Mouse (Mus musculus): ENCODE results near the gene Prrc2c. TPM values are rescaled to one million over a fixed set of nuclear protein-coding genes. Genes with fewer than 3 reads are reported as not detected.
"Not testable (repeated sequence)": the region's sequence is repeated elsewhere in the genome, so short reads cannot be mapped to it uniquely, and the experiment has no call there.

Prrc2c gene
- 10 to 100 TPM; 74.4 to 83.8 TPM for total RNA-seq (2021)

DNA sequence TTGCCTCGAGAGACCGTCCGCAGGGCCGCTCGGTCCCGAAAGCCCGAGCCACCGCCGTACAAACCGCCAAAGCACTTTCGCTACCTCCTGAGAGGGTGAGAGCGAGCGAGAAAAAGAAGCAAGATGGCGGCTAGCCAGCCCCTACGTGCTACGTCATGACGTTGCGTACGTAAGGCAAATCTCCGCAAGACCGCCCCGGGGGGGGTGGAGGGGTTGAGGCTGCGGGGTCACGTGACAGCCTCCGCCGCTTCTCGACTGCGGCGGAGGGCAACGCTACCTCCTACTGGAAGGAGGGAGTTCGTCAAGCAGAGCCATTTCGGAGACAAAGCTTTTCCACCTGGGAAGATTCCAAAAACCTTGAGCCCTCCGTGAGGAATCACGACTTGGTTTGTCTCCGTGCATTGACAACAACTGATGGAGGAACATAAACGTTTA lies at the start of gene Prrc2c:
TSS of gene Prrc2c (minus strand) at position 156 of the 435 bp plus-strand sequence.
- intact Hi-C loops (cut with DNase I): loop anchor here (10.0 kb wide), 1 partner anchor 386 kb away; no protein-coding TSS in a partner anchor

DNA sequence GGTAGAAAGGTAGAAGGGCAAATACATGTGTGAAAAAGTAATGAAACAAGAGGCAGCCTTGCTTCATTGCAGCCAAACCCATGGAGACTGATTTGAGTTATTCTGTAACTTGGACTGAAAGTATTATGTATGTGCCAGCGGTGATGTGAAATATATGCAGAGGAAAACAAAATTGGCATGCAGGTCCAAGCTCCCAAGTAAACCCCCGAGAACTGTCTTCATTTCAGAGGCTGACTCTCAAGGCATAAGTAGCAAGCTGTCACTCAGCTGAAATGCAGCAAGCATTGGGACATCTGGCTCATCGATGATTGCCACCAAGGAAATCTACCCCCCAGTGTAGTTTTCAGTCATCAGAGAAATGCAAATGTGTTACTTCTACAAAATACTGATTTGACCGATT lies 44.9 kb upstream of the Prrc2c start:
- intact Hi-C loops (cut with DNase I): no loop called here
- no peak for DNase-seq (ENCODE audit: low spot score)

More for the DNA sequence above, at the start of gene Prrc2c:
- DNase-seq (ENCODE audit: low spot score): peak; percentile 96

DNA sequence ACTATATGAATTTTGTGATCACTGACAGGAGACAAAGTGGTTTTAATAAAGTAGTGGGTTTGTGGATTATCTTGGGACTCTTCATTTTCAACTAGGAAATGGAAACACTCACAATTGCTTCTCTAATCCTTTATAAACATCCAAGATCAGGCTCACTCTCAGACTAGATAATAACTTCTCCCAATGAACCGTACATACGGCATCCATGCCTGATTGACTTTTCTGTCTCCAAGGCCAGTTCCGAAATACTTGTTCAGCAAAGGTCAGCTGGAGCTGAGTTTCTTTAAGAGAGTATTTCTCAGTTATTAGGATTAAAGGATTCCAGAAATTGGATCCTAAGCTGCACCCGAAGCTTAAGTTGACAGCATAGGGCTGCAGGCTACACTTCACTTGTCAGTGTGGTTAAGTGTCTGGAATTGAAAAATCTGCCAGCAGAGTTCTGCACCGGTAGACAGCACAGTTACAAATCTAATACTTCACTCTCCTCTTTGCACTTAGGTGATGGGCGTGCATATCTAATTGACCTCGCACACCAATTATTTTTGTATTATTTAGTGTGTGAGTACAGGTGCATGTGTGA lies 43.4 kb upstream of the Prrc2c start:
- intact Hi-C loops (cut with DNase I): no loop called here
- DNase-seq (ENCODE audit: low spot score): no peak

DNA sequence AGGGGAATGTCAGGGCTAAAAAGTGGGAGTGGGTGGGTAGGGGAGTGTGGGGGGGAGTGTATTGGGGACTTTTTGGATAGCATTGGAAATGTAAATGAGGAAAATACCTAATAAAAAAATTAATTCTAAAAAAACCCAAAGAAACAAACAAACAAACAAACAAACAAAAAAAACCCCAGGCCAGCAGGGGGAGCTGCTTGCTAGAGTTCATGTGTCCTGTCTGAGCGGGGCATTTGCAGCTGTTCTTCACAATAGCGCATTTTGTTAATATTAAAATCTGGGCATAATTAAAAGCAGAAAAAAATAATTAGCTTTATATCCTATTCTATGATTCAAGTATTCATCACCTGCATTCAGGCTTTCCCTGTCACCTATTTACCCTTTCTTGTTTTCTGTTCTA lies 40.7 kb upstream of the Prrc2c start:
- DNase-seq (ENCODE audit: low spot score); intact Hi-C loops (cut with DNase I): not testable (repeated sequence)

DNA sequence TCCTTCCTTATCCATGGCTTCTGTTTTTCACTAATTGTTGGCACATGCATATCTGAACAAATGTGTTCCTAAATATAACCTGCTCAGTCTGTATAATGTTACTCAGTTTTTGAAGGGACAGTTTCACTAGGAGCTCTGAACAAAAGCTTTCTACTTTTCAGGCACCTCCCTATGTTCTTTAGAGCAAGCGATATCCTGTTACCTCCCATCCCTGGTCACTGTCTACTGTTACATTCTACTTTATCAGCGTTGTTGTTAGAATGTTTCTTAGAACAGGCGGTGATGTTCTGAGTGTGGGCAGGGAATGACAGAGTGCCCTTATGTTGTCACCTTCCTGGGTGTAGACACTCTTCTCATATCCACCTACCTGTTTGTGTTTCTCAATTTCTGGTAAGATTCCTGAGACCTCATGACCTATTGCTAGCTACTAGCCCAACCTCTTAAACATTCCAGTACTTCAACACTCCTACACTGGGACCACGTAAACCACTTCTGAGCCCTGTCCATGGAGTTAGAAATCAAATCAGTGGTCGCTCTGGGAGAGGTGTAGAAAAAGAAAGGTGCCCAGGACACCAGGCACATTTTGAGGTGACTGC lies 37.7 kb upstream of the Prrc2c start:
- DNase-seq (ENCODE audit: low spot score): no peak
- intact Hi-C loops (cut with DNase I): no loop called here

DNA sequence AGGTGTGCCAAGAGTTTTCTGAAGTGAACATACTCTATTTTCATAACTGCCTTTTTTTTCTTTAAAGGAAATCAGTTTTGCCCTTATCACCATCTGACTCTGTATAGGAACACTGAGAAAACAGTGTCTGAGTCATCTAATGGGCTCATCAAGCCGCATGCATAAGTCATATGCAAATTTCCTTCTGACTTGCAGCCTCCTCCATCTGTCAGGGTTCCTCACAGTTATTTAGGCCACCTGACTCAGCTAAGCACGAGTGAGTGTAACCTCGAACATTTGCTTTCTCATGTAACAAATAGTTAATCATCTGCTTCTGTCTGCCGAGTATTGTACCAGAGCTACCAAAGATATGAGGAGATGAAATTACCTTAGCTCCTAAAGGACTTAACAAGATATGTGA lies 33.3 kb upstream of the Prrc2c start:
- intact Hi-C loops (cut with DNase I): no loop called here
- DNase-seq (ENCODE audit: low spot score): no peak

DNA sequence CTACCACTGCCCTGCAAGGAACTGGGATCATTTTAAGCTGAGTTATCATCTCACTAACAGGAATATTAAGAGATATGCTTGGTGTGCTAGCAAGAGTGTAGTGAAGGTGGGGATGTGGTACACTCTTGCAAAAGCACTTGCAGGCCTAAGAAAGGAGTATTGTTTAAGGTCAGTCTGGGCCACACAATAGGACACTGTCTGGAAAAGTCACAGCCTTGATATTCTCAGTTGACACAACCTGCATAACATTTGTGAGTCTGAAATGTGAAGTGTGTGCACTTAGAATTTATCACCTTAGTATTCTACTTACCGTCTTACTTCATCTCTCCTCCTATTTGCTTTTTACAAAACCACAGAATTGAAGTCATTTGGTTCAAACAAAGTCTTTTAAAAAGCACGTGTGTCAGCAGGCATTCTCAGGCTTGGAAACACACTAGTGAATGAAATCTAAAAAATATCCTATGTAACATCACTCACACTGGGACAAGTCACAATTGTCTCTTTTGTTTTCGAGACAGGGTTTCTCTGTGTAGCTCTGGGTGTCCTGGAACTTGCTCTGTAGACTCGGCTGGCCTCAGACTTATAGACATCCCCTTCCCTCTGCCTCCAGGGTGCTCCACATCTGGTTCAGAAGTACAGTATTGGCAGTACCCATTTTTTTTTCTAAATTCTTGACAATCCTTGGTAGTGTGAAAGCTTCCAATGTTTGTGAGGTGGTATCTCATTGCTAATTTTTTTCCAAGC lies 31.4 kb upstream of the Prrc2c start:
- intact Hi-C loops (cut with DNase I): no loop called here

DNA sequence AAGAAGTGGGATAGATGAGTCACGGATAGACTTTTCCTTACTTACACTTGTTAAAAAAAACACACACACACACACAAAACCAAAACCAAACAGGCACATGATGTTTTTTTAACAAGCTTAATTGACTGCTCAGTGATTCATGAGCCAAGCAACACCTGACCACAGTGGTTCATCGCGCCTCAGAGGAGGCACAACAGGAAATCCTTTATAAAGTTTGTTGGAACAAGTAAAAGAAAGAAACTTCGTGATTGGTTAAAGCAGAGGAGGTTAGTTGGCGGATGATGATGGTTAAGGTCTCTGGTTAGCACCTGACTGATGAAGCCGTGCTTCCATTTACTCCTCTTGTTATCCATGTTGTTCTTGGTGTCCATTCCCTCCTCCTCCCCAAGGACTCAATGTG lies 11.7 kb upstream of the Prrc2c start:
- intact Hi-C loops (cut with DNase I): no loop called here
- DNase-seq (ENCODE audit: low spot score): no peak

More for the DNA sequence above, 31.4 kb upstream of the Prrc2c start:
- DNase-seq (ENCODE audit: low spot score): no peak

DNA sequence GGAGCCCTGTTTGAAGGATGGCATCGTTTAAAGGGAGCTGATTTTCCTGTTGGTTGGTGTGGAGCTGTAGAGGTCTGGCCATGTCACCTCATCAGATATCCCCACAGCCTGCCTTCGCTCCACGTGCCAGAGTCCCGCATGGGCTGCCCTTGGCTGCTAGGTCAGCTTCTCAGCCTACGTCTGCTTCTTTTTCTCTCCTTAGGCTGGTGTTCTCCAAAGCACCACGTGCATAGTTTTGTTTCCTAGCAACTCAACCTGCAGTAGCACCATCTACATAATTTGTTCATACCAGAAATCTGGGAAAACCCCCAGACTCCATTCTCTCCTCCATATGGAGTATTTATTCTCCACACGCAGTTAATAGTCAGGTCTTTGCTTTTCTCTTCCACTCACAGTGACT lies 9.3 kb upstream of the Prrc2c start:
- DNase-seq (ENCODE audit: low spot score): no peak
- intact Hi-C loops (cut with DNase I): loop anchor here (10.0 kb wide), 1 partner anchor 395 kb away; no protein-coding TSS in a partner anchor

DNA sequence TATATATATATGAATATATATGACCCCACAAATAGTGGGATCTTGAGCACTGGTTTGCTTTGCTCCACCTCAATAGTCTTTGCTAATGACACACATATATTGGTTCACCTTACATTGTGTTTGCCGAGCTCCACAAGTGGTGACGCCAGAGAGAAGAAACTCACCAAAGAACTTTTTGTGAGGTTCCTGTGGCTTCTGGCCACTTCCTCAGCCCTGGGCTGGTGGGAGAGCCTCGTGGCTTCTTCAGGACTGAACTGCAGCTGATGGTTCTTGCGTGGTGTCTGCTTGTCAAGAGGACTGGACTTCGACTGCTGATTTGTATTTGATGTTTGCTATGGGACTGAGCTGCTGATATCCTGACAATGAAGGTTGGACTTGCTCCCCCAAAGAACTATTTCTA lies 8.4 kb upstream of the Prrc2c start:
- intact Hi-C loops (cut with DNase I): loop anchor here (10.0 kb wide), 1 partner anchor 394 kb away; no protein-coding TSS in a partner anchor
- DNase-seq (ENCODE audit: low spot score): no peak

DNA sequence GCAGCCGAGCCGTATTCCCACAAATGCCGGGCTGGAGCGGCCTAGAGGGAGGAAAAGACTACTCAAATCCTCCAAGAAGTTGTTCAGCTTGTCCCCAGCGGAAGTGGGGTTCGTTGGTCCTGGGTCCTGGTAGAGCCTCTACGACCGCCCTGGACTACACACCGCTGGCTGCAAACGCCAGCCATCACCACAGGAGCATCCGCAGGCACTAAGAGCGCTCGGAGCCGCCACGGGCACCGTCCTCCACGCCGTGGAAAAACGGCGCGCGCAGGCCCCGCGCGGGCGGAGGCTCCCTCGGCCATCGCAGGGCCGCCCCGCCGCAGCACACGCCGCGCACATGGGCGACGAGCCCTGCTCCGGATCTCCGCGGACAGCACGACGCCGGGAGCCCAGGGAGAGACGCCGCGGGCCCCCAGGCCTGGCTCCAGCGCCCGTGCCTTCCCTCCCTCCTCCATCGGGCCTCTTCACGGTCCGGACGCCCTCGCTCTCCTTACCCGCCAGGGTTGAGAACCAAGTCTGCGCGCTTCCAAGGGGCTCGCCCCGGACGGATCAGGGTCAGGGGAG lies 443 bp downstream of the Prrc2c start:
- intact Hi-C loops (cut with DNase I): loop anchor here (10.0 kb wide), 1 partner anchor 385 kb away; no protein-coding TSS in a partner anchor
- no peak for DNase-seq (ENCODE audit: low spot score)

DNA sequence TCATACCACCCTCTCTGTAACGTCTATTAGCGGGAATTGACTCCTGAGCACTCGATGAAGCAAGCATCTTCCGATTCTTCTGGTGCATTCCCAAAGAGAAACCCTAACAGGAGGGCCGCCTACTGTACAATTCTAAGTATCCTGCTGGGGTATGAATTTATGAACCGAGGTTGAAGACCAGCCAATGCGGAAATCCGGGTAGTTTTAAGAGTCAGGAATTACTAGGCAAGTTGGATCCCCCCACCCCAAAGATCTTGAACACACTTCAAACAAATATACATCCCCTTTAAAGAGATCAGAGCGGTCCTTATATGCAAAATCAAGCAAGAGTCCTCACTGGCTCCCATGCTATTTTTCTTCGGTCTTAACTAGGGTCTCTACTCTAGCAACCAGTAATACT lies 950 bp downstream of the Prrc2c start:
- no peak for DNase-seq (ENCODE audit: low spot score)
- intact Hi-C loops (cut with DNase I): no loop called here

DNA sequence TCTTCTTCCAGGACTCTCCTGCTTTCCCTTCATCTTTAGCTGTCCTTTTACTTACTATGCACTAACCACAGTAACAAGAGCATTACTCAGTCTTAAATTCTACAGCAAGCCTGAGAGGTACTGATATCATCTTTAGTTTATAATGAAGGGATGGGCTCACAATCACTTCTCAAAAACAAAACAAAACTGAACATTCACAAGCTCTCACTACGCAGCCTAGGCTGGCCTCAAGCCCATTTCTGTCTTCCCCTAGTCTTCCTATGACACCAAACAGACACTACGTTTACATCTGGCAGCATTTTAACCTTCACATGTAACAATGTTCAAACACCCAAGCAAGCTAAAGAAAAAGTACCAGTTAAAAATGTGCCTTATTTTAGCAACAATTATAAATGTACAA lies 1.9 kb downstream of the Prrc2c start:
- no peak for DNase-seq (ENCODE audit: low spot score)
- intact Hi-C loops (cut with DNase I): no loop called here

DNA sequence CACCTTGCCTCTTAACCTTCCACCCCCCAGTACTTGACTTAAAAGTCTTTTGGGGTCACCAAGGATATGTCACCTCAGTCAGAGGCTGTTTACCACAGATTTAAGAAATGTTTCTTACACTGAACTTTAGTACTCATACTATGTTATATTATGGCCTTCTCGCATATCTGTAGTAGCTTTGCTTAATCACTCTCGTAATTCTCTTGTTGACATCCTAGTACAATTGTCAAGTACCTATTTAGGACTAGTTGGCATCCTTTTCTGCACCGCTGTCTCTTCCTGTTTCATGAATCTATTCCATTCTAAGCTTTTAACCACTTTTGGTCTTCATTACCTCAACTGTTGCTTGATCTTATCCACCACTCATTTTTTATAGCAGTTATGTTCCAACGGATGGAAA lies 5.3 kb downstream of the Prrc2c start:
- intact Hi-C loops (cut with DNase I): no loop called here
- DNase-seq (ENCODE audit: low spot score): no peak

DNA sequence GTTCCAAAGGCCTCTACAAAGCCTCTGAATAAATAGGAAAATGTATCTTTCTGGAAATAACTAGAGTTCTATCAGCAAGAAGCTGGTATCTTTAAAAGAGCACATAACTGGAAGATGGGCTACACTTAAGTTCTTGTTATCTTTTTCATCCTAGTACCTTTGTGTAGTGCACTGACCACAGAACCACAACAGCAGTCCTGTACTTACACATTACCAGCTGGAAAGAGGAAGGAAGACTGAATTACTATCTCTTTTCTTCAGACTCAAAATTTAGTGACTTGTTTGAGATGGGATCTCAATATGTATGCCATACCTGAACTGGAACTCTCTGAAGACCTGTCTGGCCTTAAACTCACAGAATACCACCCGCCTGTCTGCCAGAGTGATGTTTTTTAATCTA lies 6.1 kb downstream of the Prrc2c start:
- DNase-seq (ENCODE audit: low spot score): no peak
- intact Hi-C loops (cut with DNase I): no loop called here

DNA sequence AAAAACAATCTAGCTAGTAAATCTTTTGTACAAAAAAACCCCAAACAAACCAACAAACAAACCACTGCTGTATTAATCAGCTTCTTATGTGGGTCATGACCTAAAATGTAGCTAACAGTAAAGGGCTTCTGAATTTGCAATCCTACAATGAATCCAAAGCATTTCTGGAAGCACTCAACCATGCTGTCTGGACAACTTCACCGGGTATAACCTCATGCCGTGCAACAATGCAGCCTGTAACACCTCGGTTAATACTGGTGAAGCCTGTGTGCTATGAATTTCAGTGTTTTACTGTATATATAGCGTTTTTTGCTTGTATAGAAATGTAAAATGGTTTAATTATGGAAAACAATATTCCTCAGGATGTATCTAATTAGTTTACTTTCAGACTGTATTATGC lies 8.3 kb downstream of the Prrc2c start:
- DNase-seq (ENCODE audit: low spot score): no peak
- intact Hi-C loops (cut with DNase I): no loop called here

DNA sequence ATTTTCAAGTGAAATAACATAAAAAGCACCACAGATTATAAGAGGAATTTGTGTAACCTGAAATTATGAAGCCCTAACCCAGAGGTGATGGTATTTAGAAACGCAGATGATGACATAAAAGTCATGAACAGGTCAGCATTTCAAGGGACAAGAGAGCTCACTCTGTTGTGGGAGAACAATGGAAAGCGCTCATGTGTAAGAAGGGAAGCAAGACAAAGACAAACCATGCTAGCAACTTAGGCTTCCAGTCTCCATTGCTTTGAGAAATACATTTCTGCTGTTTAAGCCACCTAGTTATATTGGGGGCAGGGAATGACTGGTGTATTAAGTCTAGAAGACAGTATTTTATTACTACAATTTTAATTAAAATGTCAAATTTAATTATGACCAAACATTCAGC lies 10.9 kb downstream of the Prrc2c start:
- no peak for DNase-seq (ENCODE audit: low spot score)
- intact Hi-C loops (cut with DNase I): no loop called here

DNA sequence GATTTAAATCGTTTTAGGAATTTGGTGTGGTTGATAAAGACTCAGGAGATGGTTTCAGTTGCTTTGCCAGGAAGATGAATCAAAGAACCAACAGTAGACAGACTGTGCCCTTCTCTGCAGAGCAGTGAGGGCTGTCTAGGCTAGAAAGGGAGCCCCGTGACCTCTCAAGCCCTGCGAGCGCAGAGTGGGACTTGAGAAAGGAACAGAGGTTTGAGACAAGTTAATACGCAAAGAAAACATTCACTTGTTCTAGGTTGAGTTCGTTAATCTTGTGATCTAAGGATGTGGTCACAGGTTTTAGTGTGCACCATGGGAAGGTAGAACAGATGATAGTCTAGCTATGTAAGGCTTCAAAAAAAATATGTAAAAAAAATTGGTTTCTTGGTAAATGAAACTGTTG lies 12.4 kb downstream of the Prrc2c start:
- intact Hi-C loops (cut with DNase I): no loop called here
- DNase-seq (ENCODE audit: low spot score): no peak

DNA sequence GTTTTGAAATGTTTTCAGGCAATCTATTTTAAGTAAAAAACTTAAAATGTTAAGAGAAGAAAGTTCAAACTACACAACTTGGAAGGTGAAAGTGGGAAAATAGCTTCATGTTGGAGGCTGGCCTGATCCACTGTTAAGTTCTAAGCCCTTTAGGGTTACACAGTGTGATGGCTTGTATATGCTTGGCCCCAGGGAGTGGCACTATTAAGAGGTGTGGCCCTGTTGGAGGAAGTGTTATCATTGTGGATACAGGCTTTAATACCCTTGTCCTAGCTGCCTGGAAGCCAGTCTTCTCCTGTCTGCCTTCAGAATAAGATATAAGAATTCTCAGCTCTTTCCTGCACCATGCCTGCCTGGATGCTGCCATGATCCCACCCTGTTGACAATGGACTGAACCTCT lies 16.7 kb downstream of the Prrc2c start:
- intact Hi-C loops (cut with DNase I): no loop called here
- DNase-seq (ENCODE audit: low spot score): no peak

DNA sequence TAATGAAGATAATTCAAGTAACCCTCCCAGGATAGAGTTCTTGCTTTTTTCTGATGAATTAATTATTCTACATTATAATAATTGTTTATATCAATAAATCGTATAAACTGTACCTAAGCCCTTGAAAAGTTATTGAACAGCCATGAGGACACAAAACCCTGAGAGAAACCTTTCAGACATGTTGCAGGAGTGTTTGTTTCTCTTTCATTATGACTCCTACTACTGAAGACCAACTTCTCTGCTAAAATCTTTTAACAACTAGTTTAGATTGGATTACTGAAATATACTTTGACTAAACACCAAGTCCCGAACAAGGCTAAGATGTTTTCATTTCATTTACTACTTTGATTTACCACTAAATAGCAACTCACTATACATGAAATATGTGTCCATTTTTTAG lies 19.7 kb downstream of the Prrc2c start:
- intact Hi-C loops (cut with DNase I): no loop called here
- no peak for DNase-seq (ENCODE audit: low spot score)
